ENCODE assay signal across 8 mouse cellular contexts in genomic region chr19:46136639-46137580, GRCm38 (mm10). TPM values are rescaled to one million over a fixed set of nuclear protein-coding genes. Genes with fewer than 3 reads are reported as not detected.
DNase-seq lines count a peak whose midpoint lies in the region; ATAC-seq lines count a peak whose summit lies in the region.

No protein-coding gene starts in this region.

- peak; percentile 82 for DNase-seq in NIH3T3 (ENCODE audit: low read depth)
- DNase-seq in cerebellum, postnatal 10 days = peak; percentile 74
- DNase-seq in frontal cortex, postnatal 14 days (ENCODE audit: low spot score in 2 of 2) = peak; percentile 16 to 42
- DNase-seq in left cerebral cortex, postnatal 25 days (ENCODE audit: low spot score in 2 of 2) = peak; percentile 38 to 41
- peak; percentile 12 to 36 for DNase-seq in right cerebral cortex, postnatal 36 days (ENCODE audit: low spot score in 2 of 2)
- peak; percentile 60 for DNase-seq in yolk sac, embryonic 10.5 days (ENCODE audit: low spot score)

- H3K27me3 ChIP-seq in hindbrain, embryonic 12.5 days = peaks cover 88% of the 10 kb centered on the region

- H3K27ac ChIP-seq in hindbrain, embryonic 12.5 days = no peak overlapping the region

- WGBS in hindbrain, embryonic 12.5 days = 3% methylated on average over 49 of the region's 49 CpGs

- intact Hi-C loops in left cerebral cortex, postnatal 25 days (cut with DNase I) = no loop called here

- no peaks in the 10 kb centered on the region for H3K36me3 ChIP-seq in hindbrain, embryonic 12.5 days

- H3K9me3 ChIP-seq in hindbrain, embryonic 12.5 days (replicated peaks) = no peaks in the 10 kb centered on the region

- no peak for ATAC-seq in hindbrain, embryonic 12.5 days (ENCODE audit: low FRiP score)
- ATAC-seq in megakaryocyte-erythroid progenitor cell, adult 5-6 weeks (replicated peaks; ENCODE audit: low FRiP score, low TSS enrichment, poor library complexity, severe bottlenecking) = peak; percentile 79

- H3K9ac ChIP-seq in hindbrain, embryonic 12.5 days = peak overlapping the region; percentile 67

- H3K4me2 ChIP-seq in hindbrain, embryonic 12.5 days (replicated peaks) = peak overlapping the region; percentile 99

- peak overlapping the region; percentile 60 for H3K4me3 ChIP-seq in hindbrain, embryonic 12.5 days

- peaks cover 32% of the 10 kb centered on the region for H3K4me1 ChIP-seq in hindbrain, embryonic 12.5 days

RNA-seq across cellular contexts. Expression of gene Elovl3, which starts 5.2 kb away (rescaled TPM):
- polyA plus RNA-seq in hindbrain, embryonic 12.5 days (2016; fragmentation: Nextera tagmentation; extraction: Ambion mirVana) = 0.23 TPM in 1 of 2 replicates, not detected in the other
- total RNA-seq in left cerebral cortex, postnatal 25 days (2021) = not detected
- total RNA-seq in megakaryocyte-erythroid progenitor cell, adult 5-6 weeks (2014; fragmentation: Nextera tagmentation) = not detected in 2 replicates
- not detected in 2 replicates for total RNA-seq in megakaryocyte-erythroid progenitor cell, adult 5-6 weeks (2017)

RNA-seq across cellular contexts. Expression of gene Pitx3, which starts 11.2 kb away (rescaled TPM):
- polyA plus RNA-seq in hindbrain, embryonic 12.5 days (2016; fragmentation: Nextera tagmentation; extraction: Ambion mirVana) = 0.90 and 3.5 TPM in 2 replicates
- not detected for total RNA-seq in left cerebral cortex, postnatal 25 days (2021)
- total RNA-seq in megakaryocyte-erythroid progenitor cell, adult 5-6 weeks (2014; fragmentation: Nextera tagmentation) = not detected in 2 replicates
- total RNA-seq in megakaryocyte-erythroid progenitor cell, adult 5-6 weeks (2017) = not detected in 2 replicates

RNA-seq across cellular contexts. Expression of gene Gbf1, which starts 15.4 kb away (rescaled TPM):
- polyA plus RNA-seq in hindbrain, embryonic 12.5 days (2016; fragmentation: Nextera tagmentation; extraction: Ambion mirVana) = 76.1 and 80.5 TPM in 2 replicates
- 10 to 100 TPM; 87.4 to 98.2 TPM for total RNA-seq in left cerebral cortex, postnatal 25 days (2021)
- total RNA-seq in megakaryocyte-erythroid progenitor cell, adult 5-6 weeks (2014; fragmentation: Nextera tagmentation) = 48.7 and 56.7 TPM in 2 replicates
- total RNA-seq in megakaryocyte-erythroid progenitor cell, adult 5-6 weeks (2017) = 23.4 and 38.9 TPM in 2 replicates

Comparison
In these comparisons a context has a peak if more than half of its experiments do, and no peak if none do; other contexts are left out.
1. DNase-seq: peak in every context shown above with its lines; median percentile 82 in NIH3T3; 74 in cerebellum, postnatal 10 days; 60 in yolk sac, embryonic 10.5 days; 40 in left cerebral cortex, postnatal 25 days; 29 in frontal cortex, postnatal 14 days; 24 in right cerebral cortex, postnatal 36 days.